Mouse (Mus musculus) large intestine, adult 2 months (tissue): ENCODE measurements around the gene Ank3. TPM values are rescaled to one million over a fixed set of nuclear protein-coding genes. Genes with fewer than 3 reads are reported as not detected.

Source experiments
- DNase-seq: peaks from one replicate; pipeline ENCODE4 v3.0.0-alpha.2; 2012; ENCODE audit warnings: low read depth, low spot score
- WGBS: fragments of 180-500 bp; shearing (Covaris S2); methylation state at CpG from one replicate; pipeline ENCODE4 v1.1.7; 2018; 5-methylcytosine and 5-hydroxymethylcytosine counted together
- polyA plus RNA-seq: library from polyadenylated mRNA; depleted of rRNA; stranded (reverse); fragments of >200 nt; gene quantifications from 2 replicates; pipeline ENCODE4 v1.2.3, GENCODE M21; 2012

Gene Ank3
- polyA plus RNA-seq, 1 experiment, result 5.1 TPM

- WGBS, result 85% methylated on average over 7 of the region's 7 CpGs
- DNase-seq, result no peak
These were observed 563.7 kb downstream of the Ank3 start for GRCm38 (mm10) chr10:69962226-69962625.

GRCm38 (mm10) chr10:69962976-69963375, 564.4 kb downstream of the Ank3 start:
- DNase-seq, result no peak
- WGBS, result 76% methylated on average over 7 of the region's 7 CpGs

GRCm38 (mm10) chr10:69964611-69965010, 566.0 kb downstream of the Ank3 start:
- WGBS, result 2% methylated on average over 5 of the region's 5 CpGs
- peak; percentile 29 for DNase-seq

GRCm38 (mm10) chr10:69965085-69965484, 566.5 kb downstream of the Ank3 start:
- no peak for DNase-seq
- WGBS, result 86% methylated on average over 6 of the region's 6 CpGs

GRCm38 (mm10) chr10:69967994-69968393, 569.4 kb downstream of the Ank3 start:
- DNase-seq, result no peak
- 88% methylated on average over 4 of the region's 4 CpGs for WGBS

GRCm38 (mm10) chr10:69979636-69980035, 581.1 kb downstream of the Ank3 start:
- 94% methylated on average over 2 of the region's 2 CpGs for WGBS

GRCm38 (mm10) chr10:69981386-69982097, 583.0 kb downstream of the Ank3 start:
- DNase-seq, result no peak
- WGBS, result 86% methylated on average over 21 of the region's 21 CpGs

More at GRCm38 (mm10) chr10:69979636-69980035, 581.1 kb downstream of the Ank3 start:
- DNase-seq, result no peak

GRCm38 (mm10) chr10:69982701-69983100, 584.1 kb downstream of the Ank3 start:
- DNase-seq, result no peak
- WGBS, result 85% methylated on average over 4 of the region's 4 CpGs

GRCm38 (mm10) chr10:69987496-69987895, 588.9 kb downstream of the Ank3 start:
- 97% methylated on average over 11 of the region's 11 CpGs for WGBS
- DNase-seq, result no peak

GRCm38 (mm10) chr10:69997082-69997481, 598.5 kb downstream of the Ank3 start:
- 83% methylated on average over 8 of the region's 8 CpGs for WGBS
- DNase-seq, result no peak

- 90% methylated on average over 5 of the region's 5 CpGs for WGBS
- no peak for DNase-seq
These were observed 605.5 kb downstream of the Ank3 start for GRCm38 (mm10) chr10:70004058-70004457.

GRCm38 (mm10) chr10:70004831-70005230, 606.3 kb downstream of the Ank3 start:
- no peak for DNase-seq
- WGBS, result 97% methylated on average over 15 of the region's 15 CpGs

GRCm38 (mm10) chr10:70006380-70006779, 607.8 kb downstream of the Ank3 start:
- WGBS, result 81% methylated on average over 9 of the region's 9 CpGs
- no peak for DNase-seq

- WGBS, result 67% methylated on average over 5 of the region's 5 CpGs
- DNase-seq, result no peak
These were observed 613.2 kb downstream of the Ank3 start for GRCm38 (mm10) chr10:70011738-70012137.

GRCm38 (mm10) chr10:70013931-70014330, 615.4 kb downstream of the Ank3 start:
- DNase-seq, result no peak
- 92% methylated on average over 13 of the region's 13 CpGs for whole genome bisulfite sequencing

GRCm38 (mm10) chr10:70015201-70015600, 616.6 kb downstream of the Ank3 start:
- no peak for DNase-seq
- WGBS, result 92% methylated on average over 9 of the region's 9 CpGs

- WGBS, result 85% methylated on average over 2 of the region's 2 CpGs
These were observed 620.1 kb downstream of the Ank3 start for GRCm38 (mm10) chr10:70018691-70019090.

GRCm38 (mm10) chr10:70021667-70022066, 623.1 kb downstream of the Ank3 start:
- peak; percentile 39 for DNase-seq
- 61% methylated on average over 10 of the region's 10 CpGs for WGBS

More at GRCm38 (mm10) chr10:70018691-70019090, 620.1 kb downstream of the Ank3 start:
- no peak for DNase-seq

- WGBS, result 68% methylated on average over 5 of the region's 5 CpGs
- DNase-seq, result no peak
These were observed 624.0 kb downstream of the Ank3 start for GRCm38 (mm10) chr10:70022596-70022995.

- 87% methylated on average over 11 of the region's 11 CpGs for WGBS
- no peak for DNase-seq
These were observed 625.3 kb downstream of the Ank3 start for GRCm38 (mm10) chr10:70023861-70024260.

GRCm38 (mm10) chr10:70031942-70032341, 633.4 kb downstream of the Ank3 start:
- 78% methylated on average over 8 of the region's 8 CpGs for whole genome bisulfite sequencing
- no peak for DNase-seq

- WGBS, result 84% methylated on average over 9 of the region's 9 CpGs
- no peak for DNase-seq
These were observed 634.4 kb downstream of the Ank3 start for GRCm38 (mm10) chr10:70032982-70033381.
